Mouse (Mus musculus) B cell, adult 2 months (primary cell): ENCODE data around the gene Rbks.
"Not testable (repeated sequence)": the region's sequence is repeated elsewhere in the genome, so short reads cannot be mapped to it uniquely, and the experiment has no call there.

Experiments
- DNase-seq, 2 experiments: peaks; one replicate each; pipeline ENCODE4 v3.0.0; 2022

Gene Rbks

DNA sequence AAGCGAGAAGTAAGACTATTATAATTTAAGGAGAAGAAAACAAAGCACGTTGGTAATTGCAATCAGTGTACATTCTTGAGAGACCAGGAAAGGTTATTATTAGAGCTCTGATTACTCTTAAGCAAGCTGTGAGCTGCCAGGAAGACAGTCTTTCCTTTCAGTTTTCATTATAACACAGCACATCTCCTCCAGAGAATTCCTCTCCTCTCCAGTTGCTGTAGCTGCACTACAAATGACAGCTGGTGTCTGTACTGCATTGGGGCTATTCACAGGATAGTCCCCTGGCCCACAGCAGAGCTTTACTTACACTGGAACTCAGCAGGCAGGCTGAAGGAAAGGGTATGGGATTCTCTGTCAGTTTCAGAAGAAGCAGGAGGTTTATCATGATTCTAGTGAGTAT lies 24.0 kb downstream of the Rbks start:
- no peak for DNase-seq

DNA sequence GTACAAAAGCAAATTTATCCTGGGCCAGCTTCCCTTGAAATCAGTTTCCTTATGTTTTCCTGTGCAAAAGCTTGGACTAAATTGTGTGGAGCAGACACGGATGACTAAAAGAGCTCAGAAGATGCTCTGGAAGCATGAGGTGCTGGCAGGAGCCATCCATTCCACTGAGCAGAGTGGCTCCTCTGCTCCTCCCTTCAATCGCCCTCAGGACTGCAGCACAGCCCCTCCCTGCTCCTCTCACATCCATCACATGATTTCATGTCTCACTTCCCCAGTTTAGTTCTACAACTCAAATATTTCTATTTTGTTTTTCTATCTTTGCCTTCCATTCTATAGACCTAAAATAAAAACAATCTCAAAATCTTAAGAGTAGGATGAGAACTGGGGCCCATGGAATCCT lies 26.3 kb downstream of the Rbks start:
- DNase-seq: no peak

DNA sequence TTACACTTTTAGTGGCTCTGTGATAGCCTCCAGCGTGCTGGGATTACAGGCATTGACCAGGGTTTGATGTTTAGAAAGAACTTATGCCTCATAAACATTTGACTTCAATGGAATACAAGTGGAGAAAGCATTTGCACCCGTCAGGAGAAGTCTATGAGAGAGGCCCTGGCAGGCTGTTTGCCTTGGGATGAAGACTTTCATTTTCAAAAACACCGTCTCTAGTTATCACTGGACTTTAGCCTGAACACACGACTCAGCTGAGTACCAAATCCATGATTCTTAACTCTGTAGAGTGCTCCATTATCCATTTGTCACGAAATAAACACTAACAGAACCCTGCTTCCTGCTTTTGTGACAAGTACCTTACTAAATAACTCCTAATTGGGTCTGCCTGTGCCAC lies 27.4 kb downstream of the Rbks start:
- DNase-seq: no peak

- no peak for DNase-seq
These were observed 29.0 kb downstream of the Rbks start for GRCm38 (mm10) chr5:31668325-31668968.

GRCm38 (mm10) chr5:31666176-31666575 lies 31.3 kb downstream of the Rbks start:
- no peak for DNase-seq

GRCm38 (mm10) chr5:31655688-31656190 lies 41.7 kb downstream of the Rbks start:
- no peak for DNase-seq

DNA sequence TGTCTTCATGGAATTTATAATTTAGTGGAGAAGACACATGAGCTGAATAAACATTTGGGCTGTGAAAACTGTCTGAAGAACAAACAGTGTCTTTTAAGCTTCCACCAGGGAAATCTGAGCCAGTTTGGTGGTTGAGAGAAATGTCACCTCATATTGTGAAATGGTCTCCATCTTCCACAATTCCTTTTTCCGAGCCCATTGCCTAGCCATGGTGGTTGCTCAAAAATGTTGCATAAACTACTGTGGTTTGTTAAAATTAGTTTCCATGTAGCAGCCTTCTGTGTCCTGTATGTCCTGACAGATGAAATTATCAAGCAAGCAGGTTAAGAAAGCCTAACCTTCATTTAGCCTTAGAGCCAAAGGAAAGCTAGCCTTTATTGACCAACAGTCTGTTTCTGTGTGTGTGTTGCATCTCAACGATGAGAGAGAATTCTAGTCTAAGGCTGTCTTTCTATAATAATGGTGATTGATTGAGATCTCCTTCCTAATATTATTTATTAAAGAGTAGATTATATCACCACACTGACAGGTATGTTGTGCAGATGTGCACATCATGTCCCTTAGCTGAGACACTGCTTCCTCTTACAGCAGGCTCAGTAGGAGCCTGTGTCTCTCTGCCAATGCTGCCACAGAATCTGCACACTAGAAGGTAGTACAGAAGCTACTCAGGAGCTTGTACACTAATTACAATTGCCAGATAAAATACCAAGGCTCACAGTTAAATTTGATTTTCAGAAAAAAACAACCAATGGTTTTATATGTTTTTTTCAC lies 46.7 kb downstream of the Rbks start:
- DNase-seq: no peak

GRCm38 (mm10) chr5:31647327-31647726 lies 50.1 kb downstream of the Rbks start:
- DNase-seq: no peak

DNA sequence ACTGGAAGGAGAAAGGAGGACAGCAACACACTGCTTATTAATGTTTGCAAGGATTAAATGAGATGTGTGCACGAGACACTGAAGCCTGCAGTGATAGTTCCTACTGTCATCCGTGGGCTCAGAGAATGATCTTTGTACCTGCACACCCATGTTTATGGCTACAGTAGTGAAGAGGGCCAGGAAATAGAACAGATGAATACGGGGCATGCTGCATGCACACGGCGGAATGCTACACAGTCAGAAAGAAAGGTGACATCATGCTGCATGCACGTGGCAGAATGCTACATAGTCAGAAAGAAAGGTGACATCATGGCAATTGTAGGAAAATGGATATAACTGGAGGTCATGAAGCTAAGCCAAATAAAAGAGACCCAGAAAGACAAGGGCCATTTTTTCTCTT lies 50.9 kb downstream of the Rbks start:
- no peak for DNase-seq

- no peak for DNase-seq
These were observed 51.6 kb downstream of the Rbks start for GRCm38 (mm10) chr5:31645798-31646197.

GRCm38 (mm10) chr5:31644847-31645246 lies 52.6 kb downstream of the Rbks start:
- no peak for DNase-seq

GRCm38 (mm10) chr5:31644272-31644671 lies 53.2 kb downstream of the Rbks start:
- no peak for DNase-seq

DNA sequence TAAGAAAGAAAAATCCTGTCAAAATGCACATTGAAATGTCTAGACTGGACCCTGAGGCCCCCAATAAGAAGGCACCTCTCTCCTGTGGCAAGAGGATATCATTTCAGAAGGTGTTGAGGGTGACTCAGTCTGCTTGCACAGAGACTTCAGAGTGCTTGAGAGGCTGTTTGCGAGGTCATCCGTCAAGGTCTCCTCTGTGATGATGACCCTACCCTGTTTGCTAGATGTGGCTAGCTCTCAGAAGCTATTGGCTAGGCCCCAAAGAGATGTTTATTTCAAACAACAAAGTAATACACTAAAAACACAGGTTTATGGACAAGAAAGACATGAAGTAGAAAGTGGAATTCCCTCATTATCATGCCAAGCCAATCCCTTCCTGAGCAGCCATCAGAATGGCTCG lies 55.1 kb downstream of the Rbks start:
- DNase-seq: no peak

GRCm38 (mm10) chr5:31640542-31640941 lies 56.9 kb downstream of the Rbks start:
- no peak for DNase-seq

DNA sequence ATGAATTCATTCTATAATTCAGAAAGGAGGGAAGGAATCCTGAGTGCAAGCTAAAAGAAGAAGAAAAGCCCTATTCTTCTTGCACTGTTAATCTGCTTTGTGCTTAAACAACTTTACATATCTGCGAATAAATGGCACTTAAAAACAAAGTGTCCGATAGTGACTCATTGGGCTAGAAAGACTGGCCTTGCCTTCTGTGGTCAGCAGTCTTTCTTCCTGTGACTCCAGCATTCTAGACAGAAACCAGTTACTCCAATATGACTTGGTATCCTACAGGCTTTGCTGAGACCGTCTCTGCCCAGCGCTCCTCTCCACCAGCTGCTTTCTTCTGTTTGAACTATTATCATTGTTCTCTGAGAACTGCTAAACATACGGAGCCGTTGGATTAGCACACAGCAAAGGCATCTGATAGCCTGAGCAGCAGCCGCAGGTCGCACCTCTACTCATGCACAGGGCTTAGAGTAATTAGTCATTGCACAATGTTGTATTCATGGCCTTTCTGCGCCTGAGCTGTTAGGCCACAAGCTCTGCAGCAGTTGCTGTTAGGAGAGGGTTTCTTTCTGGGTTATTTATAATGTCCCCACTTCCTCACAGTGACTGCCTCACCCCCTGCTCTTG lies 60.7 kb downstream of the Rbks start:
- DNase-seq: no peak

DNA sequence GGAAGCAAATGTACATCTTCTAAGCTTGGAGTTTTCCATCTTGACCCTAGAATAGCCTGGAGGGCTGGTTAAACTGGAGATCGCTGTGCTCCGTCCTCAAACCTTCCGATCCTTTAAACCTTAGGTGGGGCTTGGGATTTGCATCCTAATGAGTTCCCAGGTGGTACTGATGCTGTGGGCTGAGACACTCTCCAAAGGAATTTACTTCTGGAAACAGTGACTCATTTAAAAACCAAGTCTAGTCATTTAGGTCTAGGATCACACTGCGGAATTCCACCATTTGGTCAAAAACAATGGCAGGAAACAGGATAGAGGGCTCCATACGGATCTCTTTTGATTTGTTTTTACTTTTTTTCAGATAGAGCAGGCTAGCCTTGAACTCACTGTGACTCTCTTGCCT lies 62.7 kb downstream of the Rbks start:
- no peak for DNase-seq

- no peak for DNase-seq
These were observed 63.3 kb downstream of the Rbks start for GRCm38 (mm10) chr5:31634161-31634560.

DNA sequence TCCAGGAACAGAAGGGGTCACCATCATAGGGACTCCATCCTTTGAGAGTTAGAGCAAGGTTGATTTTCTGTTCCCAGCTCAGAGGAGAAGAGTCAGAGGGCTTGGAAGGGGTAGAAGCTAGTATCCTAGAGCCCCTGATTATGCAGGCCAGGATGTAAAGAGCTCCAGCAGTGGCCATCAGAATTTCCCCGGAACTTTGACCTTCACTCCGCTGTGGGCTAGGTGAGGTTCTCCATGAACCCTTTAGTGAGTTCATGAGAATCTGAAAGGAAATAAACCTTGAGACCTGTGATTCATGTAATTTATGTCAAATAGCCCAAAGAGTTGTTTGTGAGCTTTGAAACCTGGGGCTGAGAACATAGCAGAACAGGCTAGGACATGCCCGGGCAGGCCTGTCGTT lies 66.3 kb downstream of the Rbks start:
- not testable (repeated sequence) for DNase-seq

DNA sequence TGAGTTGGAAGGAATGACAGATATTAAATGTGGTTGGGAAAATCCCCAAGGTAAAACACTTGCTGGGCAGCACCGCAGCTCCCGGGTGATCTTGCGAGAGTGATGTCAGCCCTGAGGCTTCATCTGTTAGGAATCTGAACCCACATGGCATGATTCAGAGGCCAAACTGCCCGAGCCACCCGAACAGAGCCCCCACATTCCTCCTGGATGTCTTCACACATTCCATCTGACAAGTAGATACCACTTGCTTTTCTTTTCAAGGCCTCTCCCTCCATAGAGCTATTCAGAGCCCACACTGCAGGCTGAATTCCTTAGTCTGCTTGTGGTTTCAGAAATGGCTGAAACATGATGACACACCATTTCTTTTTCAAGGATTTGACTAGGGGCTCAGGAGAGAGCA lies 67.4 kb downstream of the Rbks start:
- no peak for DNase-seq

DNA sequence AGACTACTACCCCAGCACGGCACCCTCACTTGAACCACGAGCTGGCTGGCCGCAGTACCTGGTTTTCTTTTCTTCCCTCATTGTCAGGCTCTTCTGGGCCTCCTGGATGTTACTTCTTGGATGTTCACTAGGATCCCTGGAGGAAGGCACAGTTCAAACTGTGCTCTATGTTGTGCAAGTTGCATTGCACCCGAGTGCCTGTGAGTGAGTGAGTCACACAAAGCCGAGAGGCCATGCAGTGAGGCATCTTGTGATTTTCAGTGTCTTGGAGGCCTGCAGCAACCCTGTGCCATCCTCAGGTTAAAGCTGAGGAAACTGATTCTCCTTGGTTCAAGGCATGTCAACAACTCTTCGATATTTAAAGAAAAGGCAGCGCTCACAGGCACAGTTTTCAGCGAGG lies 68.9 kb downstream of the Rbks start:
- no peak for DNase-seq

DNA sequence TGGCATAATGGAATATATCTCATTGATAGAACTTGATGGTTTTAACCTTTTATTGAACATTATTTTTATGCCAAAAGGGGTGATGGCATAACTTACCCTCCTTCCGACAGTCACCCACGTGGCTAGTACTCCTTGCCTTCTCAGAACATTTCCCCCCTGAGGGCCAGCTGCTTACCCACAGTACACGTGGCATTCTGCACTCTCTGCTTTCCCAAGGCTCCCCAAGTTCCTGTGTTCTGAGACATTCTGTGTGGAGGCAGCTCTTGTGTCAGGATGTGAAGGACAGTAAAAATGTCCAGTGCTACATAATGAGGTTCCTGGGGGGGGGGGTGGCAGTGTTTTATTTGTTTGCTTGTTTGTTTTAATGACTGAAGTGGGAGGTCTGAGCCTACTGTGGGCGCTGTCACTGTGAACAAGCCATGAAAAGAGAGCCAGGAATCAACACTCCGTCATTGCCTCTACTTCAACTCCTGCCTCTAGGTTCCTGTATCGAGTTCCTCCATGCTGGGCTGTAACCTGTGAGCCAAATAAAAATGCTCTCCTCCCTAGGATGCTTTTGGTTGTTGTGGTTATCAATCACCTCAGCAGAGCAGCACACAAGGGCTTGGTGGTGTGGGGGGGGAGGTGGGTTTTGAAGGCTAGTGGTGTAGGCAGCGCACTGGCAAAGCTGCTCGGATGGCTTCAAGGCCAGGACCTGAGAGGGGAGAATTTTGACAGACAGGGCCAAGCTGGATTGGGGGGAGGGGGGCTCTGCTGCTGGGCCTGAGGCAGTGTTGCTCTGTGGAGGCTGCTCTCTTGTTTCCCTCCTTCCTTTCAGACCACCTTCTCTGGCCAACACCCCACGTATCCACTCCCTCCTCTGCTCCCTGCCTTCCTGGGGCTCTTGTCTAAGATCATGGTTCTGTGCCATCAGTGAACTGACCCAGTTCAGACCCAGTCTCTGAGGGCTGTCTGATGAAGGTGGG lies 69.6 kb downstream of the Rbks start:
- no peak for DNase-seq

GRCm38 (mm10) chr5:31627117-31627516 lies 70.3 kb downstream of the Rbks start:
- DNase-seq: no peak

GRCm38 (mm10) chr5:31620326-31620725 lies 77.1 kb downstream of the Rbks start:
- no peak for DNase-seq
